Mouse (Mus musculus): ENCODE measurements around the gene Herc6. TPM values are rescaled to one million over a fixed set of nuclear protein-coding genes. Genes with fewer than 3 reads are reported as not detected.

Herc6 gene
- polyA plus RNA-seq, 1 experiment from 2014 or later = 6.7 TPM

DNA sequence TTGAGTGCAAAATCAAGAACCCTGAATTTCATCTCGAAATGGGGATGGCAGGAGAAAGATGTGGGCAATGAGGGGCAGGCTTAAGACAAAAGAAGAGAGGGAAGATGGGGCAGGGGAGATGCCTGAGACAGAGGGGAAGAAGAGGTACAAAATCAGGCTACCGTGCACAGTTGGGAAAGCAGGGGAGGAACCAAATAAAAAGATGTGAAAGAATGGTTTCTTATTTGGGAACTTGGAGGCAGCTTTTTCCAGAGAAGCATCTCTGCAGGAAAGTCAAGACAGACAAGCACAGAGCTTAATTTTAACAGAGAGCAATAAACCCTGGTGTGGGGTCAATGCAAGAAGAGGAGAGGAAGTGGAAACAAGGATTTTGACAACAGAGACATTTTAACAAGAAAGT is 27.2 kb downstream of the Herc6 start:
- Histone ChIP-seq H3K4me3 (ENCODE audit: low read depth, low read length) (no peak overlapping the region), H3K27ac (ENCODE audit: low read depth, low read length) (no peak overlapping the region), H3K4me1 (ENCODE audit: control insufficient read depth, insufficient read depth, low read length) (no peaks in the 10 kb centered on the region), H3K4me2 (no peak overlapping the region), H3K36me3 (ENCODE audit: control insufficient read depth, insufficient read depth, low read length) (no peaks in the 10 kb centered on the region), H3K9me3 (replicated peaks; ENCODE audit: control insufficient read depth, low read length) (no peaks in the 10 kb centered on the region), H3K9ac (ENCODE audit: low read depth, low read length) (no peak overlapping the region), H3K27me3 (ENCODE audit: control insufficient read depth, insufficient read depth, low read length) (no peaks in the 10 kb centered on the region)
- ATAC-seq (replicated peaks; ENCODE audit: insufficient number of reproducible peaks, low FRiP score, low TSS enrichment) = no peak
- WGBS (ENCODE audit: insufficient replicate concordance) = 74% methylated on average over 2 of the region's 2 CpGs

DNA sequence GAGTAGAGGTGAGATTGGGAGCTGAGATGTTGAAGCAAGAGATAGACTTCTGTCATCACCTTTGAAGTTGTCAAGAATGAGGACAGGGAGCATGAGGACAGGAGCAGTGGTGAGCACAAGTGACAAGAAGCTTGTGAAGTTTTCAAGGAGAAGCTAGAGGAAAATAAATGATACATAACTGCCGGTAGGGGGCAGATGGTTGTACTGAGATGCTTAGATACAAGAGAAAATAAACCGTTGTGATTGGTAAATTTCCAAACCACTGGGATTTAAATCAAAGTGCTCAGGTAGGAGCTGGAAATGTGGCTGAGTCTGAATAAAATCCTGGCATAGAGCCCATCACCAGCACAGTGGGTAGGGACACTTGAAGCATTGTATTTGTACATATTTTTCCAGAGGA is 28.8 kb downstream of the Herc6 start:
- ATAC-seq (replicated peaks; ENCODE audit: insufficient number of reproducible peaks, low FRiP score, low TSS enrichment) = no peak

DNA sequence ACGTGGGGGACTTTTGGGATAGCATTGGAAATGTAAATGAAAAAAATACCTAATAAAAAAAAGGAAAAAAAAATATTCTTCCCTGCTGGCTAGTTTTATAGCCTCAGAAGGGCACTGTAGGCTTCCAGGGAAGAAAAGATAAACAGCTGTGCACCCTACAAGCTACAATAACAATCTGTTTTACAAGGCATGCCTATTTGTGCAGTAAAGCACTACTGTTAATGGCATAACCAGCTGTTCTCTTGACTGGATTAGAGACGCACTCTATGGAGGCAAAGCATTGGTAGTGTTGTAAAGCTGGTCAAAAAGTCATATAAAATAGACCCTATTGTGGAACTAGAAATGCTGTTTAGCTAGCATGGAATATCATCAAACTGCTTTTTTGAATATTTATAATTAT is 35.0 kb downstream of the Herc6 start:
- H3K27ac ChIP-seq (ENCODE audit: low read depth, low read length) = no peak overlapping the region
- WGBS (ENCODE audit: insufficient replicate concordance) = 83% methylated on average over 2 of the region's 2 CpGs
- H3K4me3 ChIP-seq (ENCODE audit: low read depth, low read length) = no peak overlapping the region
- H3K27me3 ChIP-seq (ENCODE audit: control insufficient read depth, insufficient read depth, low read length) = no peaks in the 10 kb centered on the region
- no peaks in the 10 kb centered on the region for H3K9me3 ChIP-seq (replicated peaks; ENCODE audit: control insufficient read depth, low read length)
- H3K4me2 ChIP-seq = no peak overlapping the region
- no peak for ATAC-seq (replicated peaks; ENCODE audit: insufficient number of reproducible peaks, low FRiP score, low TSS enrichment)
- no peaks in the 10 kb centered on the region for H3K4me1 ChIP-seq (ENCODE audit: control insufficient read depth, insufficient read depth, low read length)
- no peak overlapping the region for H3K9ac ChIP-seq (ENCODE audit: low read depth, low read length)
- H3K36me3 ChIP-seq (ENCODE audit: control insufficient read depth, insufficient read depth, low read length) = no peaks in the 10 kb centered on the region

More for the DNA sequence above, 28.8 kb downstream of the Herc6 start:
- no peak overlapping the region for H3K4me2 ChIP-seq
- H3K27ac ChIP-seq (ENCODE audit: low read depth, low read length) = no peak overlapping the region
- no peaks in the 10 kb centered on the region for H3K9me3 ChIP-seq (replicated peaks; ENCODE audit: control insufficient read depth, low read length)
- no peaks in the 10 kb centered on the region for H3K27me3 ChIP-seq (ENCODE audit: control insufficient read depth, insufficient read depth, low read length)
- H3K4me3 ChIP-seq (ENCODE audit: low read depth, low read length) = no peak overlapping the region
- no peaks in the 10 kb centered on the region for H3K4me1 ChIP-seq (ENCODE audit: control insufficient read depth, insufficient read depth, low read length)
- no peak overlapping the region for H3K9ac ChIP-seq (ENCODE audit: low read depth, low read length)
- H3K36me3 ChIP-seq (ENCODE audit: control insufficient read depth, insufficient read depth, low read length) = no peaks in the 10 kb centered on the region
- 48% methylated on average over 2 of the region's 2 CpGs for WGBS (ENCODE audit: insufficient replicate concordance)

DNA sequence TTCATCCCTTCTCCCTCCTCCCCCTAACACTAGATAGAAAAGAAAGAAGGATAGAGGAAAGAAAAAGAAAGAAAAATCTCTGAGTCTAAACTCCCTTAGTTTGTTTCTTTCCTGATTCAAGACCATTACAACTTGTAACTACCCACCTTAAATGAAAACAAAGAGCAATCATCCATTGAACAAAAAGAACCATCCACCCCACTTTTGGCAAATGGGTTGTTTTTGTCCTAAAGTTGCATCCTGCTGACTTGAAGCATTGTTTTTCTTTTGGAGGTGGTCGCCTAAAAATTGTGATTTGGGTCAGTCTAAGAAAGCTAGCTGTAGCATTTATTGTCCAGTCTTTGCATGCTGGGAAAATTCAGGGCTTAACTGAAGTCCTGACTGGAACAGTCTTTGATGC is 58.7 kb downstream of the Herc6 start:
- WGBS (ENCODE audit: insufficient replicate concordance) = 68% methylated on average over 1 of the region's 1 CpGs
- no peaks in the 10 kb centered on the region for H3K36me3 ChIP-seq (ENCODE audit: control insufficient read depth, insufficient read depth, low read length)

DNA sequence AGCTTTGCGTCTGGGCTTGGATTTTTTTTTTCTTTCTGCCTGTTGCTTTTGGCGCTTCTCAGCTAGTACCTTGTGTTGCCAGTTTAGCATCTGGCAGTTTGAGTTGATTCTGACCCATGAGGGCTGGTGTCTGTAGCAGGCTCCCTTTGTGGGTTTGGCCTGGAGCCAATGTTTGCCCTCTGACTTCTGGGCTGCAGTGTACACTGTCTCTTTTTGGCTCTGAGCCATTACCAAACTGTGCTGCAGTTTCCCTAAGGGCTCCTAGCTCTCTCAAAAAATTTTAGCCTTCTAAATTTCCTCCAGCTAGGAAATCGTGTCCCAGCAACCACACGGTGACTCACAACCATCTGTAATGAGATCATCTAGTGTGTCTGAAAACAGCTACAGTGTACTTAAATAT is 61.0 kb downstream of the Herc6 start:
- H3K36me3 ChIP-seq (ENCODE audit: control insufficient read depth, insufficient read depth, low read length) = no peaks in the 10 kb centered on the region
- no peaks in the 10 kb centered on the region for H3K9me3 ChIP-seq (replicated peaks; ENCODE audit: control insufficient read depth, low read length)
- 54% methylated on average over 4 of the region's 4 CpGs for WGBS (ENCODE audit: insufficient replicate concordance)
- H3K9ac ChIP-seq (ENCODE audit: low read depth, low read length) = no peak overlapping the region
- H3K27ac ChIP-seq (ENCODE audit: low read depth, low read length) = no peak overlapping the region
- H3K4me2 ChIP-seq = no peak overlapping the region
- ATAC-seq (replicated peaks; ENCODE audit: insufficient number of reproducible peaks, low FRiP score, low TSS enrichment) = peak; percentile 74
- H3K4me1 ChIP-seq (ENCODE audit: control insufficient read depth, insufficient read depth, low read length) = peaks cover 4% of the 10 kb centered on the region
- H3K27me3 ChIP-seq (ENCODE audit: control insufficient read depth, insufficient read depth, low read length) = no peaks in the 10 kb centered on the region
- no peak overlapping the region for H3K4me3 ChIP-seq (ENCODE audit: low read depth, low read length)

More for the DNA sequence above, 58.7 kb downstream of the Herc6 start:
- no peak for ATAC-seq (replicated peaks; ENCODE audit: insufficient number of reproducible peaks, low FRiP score, low TSS enrichment)
- Histone ChIP-seq H3K4me3 (ENCODE audit: low read depth, low read length) (no peak overlapping the region), H3K9me3 (replicated peaks; ENCODE audit: control insufficient read depth, low read length) (no peaks in the 10 kb centered on the region), H3K27me3 (ENCODE audit: control insufficient read depth, insufficient read depth, low read length) (no peaks in the 10 kb centered on the region), H3K27ac (ENCODE audit: low read depth, low read length) (no peak overlapping the region), H3K4me2 (no peak overlapping the region), H3K4me1 (ENCODE audit: control insufficient read depth, insufficient read depth, low read length) (peaks cover 4% of the 10 kb centered on the region), H3K9ac (ENCODE audit: low read depth, low read length) (no peak overlapping the region)

DNA sequence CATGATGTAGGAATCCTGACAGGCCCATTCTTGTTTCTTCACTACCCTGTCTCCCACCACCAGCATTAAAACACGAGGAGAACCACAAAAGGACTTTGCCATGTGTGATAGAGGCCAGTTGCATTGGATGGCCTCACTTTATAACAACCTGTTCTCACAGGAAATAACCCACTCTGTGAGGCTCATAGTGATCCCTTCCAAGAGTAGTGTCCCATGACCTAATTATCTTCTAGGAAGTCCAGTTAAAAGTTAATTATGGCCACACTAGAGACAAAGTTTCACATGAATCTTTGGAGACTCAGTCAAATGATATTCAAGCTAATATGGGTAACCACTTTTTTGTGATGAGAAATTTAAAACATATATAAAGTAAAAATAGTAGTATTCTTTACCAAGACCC is 66.5 kb downstream of the Herc6 start:
- 63% methylated on average over 1 of the region's 1 CpGs for WGBS (ENCODE audit: insufficient replicate concordance)

DNA sequence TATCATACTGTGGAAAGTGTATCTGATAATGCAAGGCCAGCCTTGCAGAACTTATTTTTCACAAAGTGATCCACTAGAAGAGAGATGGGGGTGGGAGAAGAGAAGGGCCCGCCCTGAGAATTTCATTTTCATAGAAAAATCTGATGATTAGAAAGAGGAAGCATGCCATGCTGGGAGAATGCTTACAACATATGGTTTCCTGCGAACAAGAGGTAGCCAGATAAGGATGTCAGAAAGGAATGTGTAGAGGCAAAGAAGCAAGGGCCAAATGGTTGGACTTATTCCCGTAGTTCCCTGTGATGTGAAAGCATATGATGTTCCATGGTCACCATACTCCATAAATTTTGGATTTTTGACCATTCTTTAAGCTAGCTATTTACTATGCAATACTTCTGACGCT is 80.5 kb downstream of the Herc6 start:
- H3K27ac ChIP-seq (ENCODE audit: low read depth, low read length) = no peak overlapping the region
- 46% methylated on average over 4 of the region's 4 CpGs for WGBS (ENCODE audit: insufficient replicate concordance)
- H3K4me2 ChIP-seq = no peak overlapping the region
- H3K9me3 ChIP-seq (replicated peaks; ENCODE audit: control insufficient read depth, low read length) = no peaks in the 10 kb centered on the region
- no peaks in the 10 kb centered on the region for H3K27me3 ChIP-seq (ENCODE audit: control insufficient read depth, insufficient read depth, low read length)
- no peaks in the 10 kb centered on the region for H3K36me3 ChIP-seq (ENCODE audit: control insufficient read depth, insufficient read depth, low read length)
- no peaks in the 10 kb centered on the region for H3K4me1 ChIP-seq (ENCODE audit: control insufficient read depth, insufficient read depth, low read length)
- no peak overlapping the region for H3K4me3 ChIP-seq (ENCODE audit: low read depth, low read length)
- ATAC-seq (replicated peaks; ENCODE audit: insufficient number of reproducible peaks, low FRiP score, low TSS enrichment) = no peak
- H3K9ac ChIP-seq (ENCODE audit: low read depth, low read length) = no peak overlapping the region

More for the DNA sequence above, 66.5 kb downstream of the Herc6 start:
- no peak for ATAC-seq (replicated peaks; ENCODE audit: insufficient number of reproducible peaks, low FRiP score, low TSS enrichment)
- H3K4me1 ChIP-seq (ENCODE audit: control insufficient read depth, insufficient read depth, low read length) = no peaks in the 10 kb centered on the region
- no peaks in the 10 kb centered on the region for H3K36me3 ChIP-seq (ENCODE audit: control insufficient read depth, insufficient read depth, low read length)
- H3K9ac ChIP-seq (ENCODE audit: low read depth, low read length) = no peak overlapping the region
- no peak overlapping the region for H3K27ac ChIP-seq (ENCODE audit: low read depth, low read length)
- no peak overlapping the region for H3K4me2 ChIP-seq
- no peaks in the 10 kb centered on the region for H3K9me3 ChIP-seq (replicated peaks; ENCODE audit: control insufficient read depth, low read length)
- H3K27me3 ChIP-seq (ENCODE audit: control insufficient read depth, insufficient read depth, low read length) = no peaks in the 10 kb centered on the region
- no peak overlapping the region for H3K4me3 ChIP-seq (ENCODE audit: low read depth, low read length)

DNA sequence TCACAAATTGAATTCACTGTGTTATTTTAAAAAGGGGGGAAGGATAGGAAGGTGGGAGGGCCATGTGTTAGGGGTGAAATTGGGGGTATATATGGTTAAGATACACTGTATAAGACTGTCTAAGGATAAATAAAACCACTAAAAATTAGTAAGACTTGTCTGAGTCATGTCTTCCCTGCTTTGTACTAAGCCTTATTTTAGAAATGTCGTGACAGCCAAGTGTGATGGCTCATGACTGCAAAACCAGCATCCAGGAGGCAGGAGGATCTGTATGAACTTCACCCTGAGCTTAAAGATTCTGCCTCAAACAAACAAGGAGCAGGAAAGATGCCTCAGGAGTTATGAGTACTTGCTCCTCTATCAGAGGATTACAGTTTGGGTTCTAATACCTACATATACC is 103.4 kb downstream of the Herc6 start:
- H3K27ac ChIP-seq (ENCODE audit: low read depth, low read length) = no peak overlapping the region
- H3K4me1 ChIP-seq (ENCODE audit: control insufficient read depth, insufficient read depth, low read length) = no peaks in the 10 kb centered on the region
- no peaks in the 10 kb centered on the region for H3K27me3 ChIP-seq (ENCODE audit: control insufficient read depth, insufficient read depth, low read length)
- ATAC-seq (replicated peaks; ENCODE audit: insufficient number of reproducible peaks, low FRiP score, low TSS enrichment) = no peak
- H3K9me3 ChIP-seq (replicated peaks; ENCODE audit: control insufficient read depth, low read length) = no peaks in the 10 kb centered on the region
- H3K9ac ChIP-seq (ENCODE audit: low read depth, low read length) = no peak overlapping the region
- no peak overlapping the region for H3K4me3 ChIP-seq (ENCODE audit: low read depth, low read length)
- WGBS (ENCODE audit: insufficient replicate concordance) = 89% methylated on average over 1 of the region's 1 CpGs
- no peak overlapping the region for H3K4me2 ChIP-seq
- peaks cover 15% of the 10 kb centered on the region for H3K36me3 ChIP-seq (ENCODE audit: control insufficient read depth, insufficient read depth, low read length)

DNA sequence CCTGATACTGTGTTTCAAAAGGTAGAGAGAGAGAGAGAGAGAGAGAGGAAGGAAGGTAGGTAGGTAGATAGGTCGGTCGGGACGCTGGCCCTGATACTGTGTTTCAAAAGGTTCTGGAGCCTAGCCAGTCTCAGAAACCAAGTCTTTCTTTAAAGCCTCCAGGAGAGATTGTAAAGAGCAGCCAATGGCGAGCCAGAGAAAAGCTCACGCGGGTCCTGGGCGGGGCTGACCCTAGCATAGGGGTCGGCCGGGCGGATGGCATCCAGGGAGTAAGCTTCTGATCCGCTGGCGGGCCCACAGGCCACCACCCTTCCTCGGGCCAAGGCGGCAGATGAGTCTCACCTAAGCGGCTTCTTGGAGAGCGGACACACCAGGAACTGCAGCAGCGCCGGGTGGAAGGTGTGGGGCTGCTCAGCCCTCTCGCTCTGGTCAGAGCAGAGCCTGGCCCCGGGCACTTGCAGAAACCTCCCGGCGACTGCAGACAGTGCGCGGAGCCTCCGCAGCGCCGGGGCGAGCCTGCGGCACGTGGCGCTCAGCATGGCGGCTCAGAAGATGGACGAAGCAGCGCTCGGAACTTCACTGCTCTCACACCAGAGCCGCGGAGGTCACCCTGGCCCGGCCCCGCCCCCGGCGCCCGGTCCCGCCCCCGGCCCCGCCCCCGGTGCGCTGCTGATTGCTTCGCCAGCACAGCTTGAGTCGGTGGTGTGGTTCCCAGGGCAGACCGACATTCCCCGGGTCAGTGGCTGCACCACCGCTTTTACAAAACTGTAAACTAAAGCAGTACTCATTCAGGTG is 110.9 kb downstream of the Herc6 start, which contains the start of gene Pyurf:
TSS of gene Pyurf (minus strand) at position 612 of the 795 bp plus-strand sequence.
- Histone ChIP-seq H3K27me3 (ENCODE audit: control insufficient read depth, insufficient read depth, low read length) (no peaks in the 10 kb centered on the region), H3K4me1 (ENCODE audit: control insufficient read depth, insufficient read depth, low read length) (peaks cover 6% of the 10 kb centered on the region; the same call in 1 of the 2 replicates), H3K4me3 (ENCODE audit: low read depth, low read length) (peak within 1 kb of the TSS; percentile 78), H3K9ac (ENCODE audit: low read depth, low read length) (peak within 1 kb of the TSS; percentile 87), H3K4me2 (peak within 1 kb of the TSS; percentile 76), H3K36me3 (ENCODE audit: control insufficient read depth, insufficient read depth, low read length) (peaks cover 15% of the 10 kb centered on the region), H3K27ac (ENCODE audit: low read depth, low read length) (peak within 1 kb of the TSS; percentile 95), H3K9me3 (replicated peaks; ENCODE audit: control insufficient read depth, low read length) (no peaks in the 10 kb centered on the region)
- WGBS (ENCODE audit: insufficient replicate concordance) = under 1% methylated on average over 52 of the region's 52 CpGs
- ATAC-seq (replicated peaks; ENCODE audit: insufficient number of reproducible peaks, low FRiP score, low TSS enrichment) = peak; percentile 99
